Mouse (Mus musculus): ENCODE measurements at regions not wholly inside any gene's neighbourhood (a gene's known extent, or its start where the extent isn't known, plus 50 kb on each side); places are given as distances from the start of the nearest gene placed in this dataset.
"Not testable (repeated sequence)": the region's sequence is repeated elsewhere in the genome, so short reads cannot be mapped to it uniquely, and the experiment has no call there.

DNA sequence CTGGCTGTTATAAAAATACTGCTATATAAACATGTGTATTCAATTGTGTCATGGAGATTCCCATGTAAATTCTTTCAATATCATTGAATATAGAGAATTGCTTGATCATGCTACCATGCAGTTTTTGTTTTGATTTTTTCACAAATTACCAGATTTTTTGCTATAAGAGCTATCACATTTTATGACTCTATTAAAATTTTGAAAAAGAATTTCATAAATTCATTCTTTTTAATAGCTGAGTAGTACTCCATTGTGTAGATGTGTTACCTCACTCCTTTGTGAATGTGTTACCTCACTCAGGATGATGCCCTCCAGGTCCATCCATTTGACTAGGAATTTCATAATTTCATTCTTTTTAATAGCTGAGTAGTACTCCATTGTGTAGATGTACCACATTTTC lies 577.4 kb upstream of the Epha7 start:
- H3K36me3 ChIP-seq (ENCODE audit: control insufficient read depth, insufficient read depth, low read length); H3K9ac ChIP-seq (ENCODE audit: low read depth, low read length); H3K4me1 ChIP-seq (replicated peaks; ENCODE audit: control insufficient read depth, insufficient read depth, low read length); H3K4me3 ChIP-seq (ENCODE audit: low read depth, low read length); H3K27me3 ChIP-seq (replicated peaks; ENCODE audit: control insufficient read depth, insufficient read depth, low read length); DNase-seq (ENCODE audit: low spot score); H3K27ac ChIP-seq (ENCODE audit: low read depth, low read length); ATAC-seq (replicated peaks; ENCODE audit: low FRiP score); H3K9me3 ChIP-seq (ENCODE audit: control insufficient read depth, low read length); H3K4me2 ChIP-seq: not testable (repeated sequence)

DNA sequence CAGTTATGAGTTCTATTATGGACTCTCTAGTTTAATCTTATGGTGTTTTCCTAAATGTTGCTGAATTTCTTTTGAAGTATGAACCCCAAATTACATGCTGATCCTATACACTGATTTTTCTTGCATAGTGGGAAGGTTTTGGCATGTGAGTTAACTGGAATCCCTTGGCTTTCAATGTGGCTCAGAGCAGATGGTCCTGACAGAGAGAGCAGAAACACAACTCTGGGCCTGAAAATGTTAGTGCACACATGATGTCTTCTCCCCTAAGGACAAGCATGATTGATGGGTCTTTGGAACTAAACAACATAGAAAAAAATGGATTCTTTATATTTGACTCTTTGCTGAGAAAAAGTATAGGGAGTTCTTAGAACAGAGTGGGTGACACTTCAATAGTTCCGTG lies 570.7 kb upstream of the Epha7 start:
- no peaks in the 10 kb centered on the region for H3K36me3 ChIP-seq (ENCODE audit: control insufficient read depth, insufficient read depth, low read length)
- H3K9me3 ChIP-seq (ENCODE audit: control insufficient read depth, low read length), result no peaks in the 10 kb centered on the region
- H3K27me3 ChIP-seq (replicated peaks; ENCODE audit: control insufficient read depth, insufficient read depth, low read length), result no peaks in the 10 kb centered on the region
- ATAC-seq (replicated peaks; ENCODE audit: low FRiP score), result no peak
- DNase-seq (ENCODE audit: low spot score), result no peak
- no peaks in the 10 kb centered on the region for H3K4me1 ChIP-seq (replicated peaks; ENCODE audit: control insufficient read depth, insufficient read depth, low read length)
- no peak overlapping the region for H3K27ac ChIP-seq (ENCODE audit: low read depth, low read length)
- 81% methylated on average over 1 of the region's 1 CpGs for WGBS
- no peak overlapping the region for H3K4me2 ChIP-seq
- H3K9ac ChIP-seq (ENCODE audit: low read depth, low read length), result no peak overlapping the region
- no peak overlapping the region for H3K4me3 ChIP-seq (ENCODE audit: low read depth, low read length)

All from liver, embryonic 11.5 days (tissue).